Mouse (Mus musculus) left cerebral cortex, adult 9 months (tissue): Measurements from ENCODE around the gene Birc5.

ENCODE experiments used
- DNase-seq, 2 experiments: peaks; one replicate each; pipeline ENCODE4 v3.0.0; 2022; ENCODE audit warnings: low spot score in 2 of 2

The Birc5 gene

DNA sequence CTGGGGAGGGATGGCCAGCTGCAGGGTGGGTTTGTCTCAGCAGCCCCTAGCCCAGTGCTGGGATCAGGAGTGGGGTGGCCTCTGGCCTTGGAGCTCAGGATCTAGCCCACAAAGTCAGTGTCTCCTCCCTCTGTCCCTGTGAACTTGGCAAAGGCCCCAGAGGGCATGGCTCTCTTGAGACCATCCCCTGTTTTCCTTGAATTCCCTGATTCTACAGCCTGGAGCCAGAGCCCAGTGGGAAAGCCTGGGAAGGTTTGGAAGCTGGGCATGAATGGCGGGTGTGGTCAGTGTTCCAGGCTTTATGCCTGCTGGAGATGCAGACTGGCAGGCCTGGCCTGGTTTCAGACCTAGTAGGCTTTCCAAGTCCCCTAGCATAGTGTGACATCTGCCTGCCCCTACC, 33.2 kb downstream of the Birc5 start:
- DNase-seq = no peak

DNA sequence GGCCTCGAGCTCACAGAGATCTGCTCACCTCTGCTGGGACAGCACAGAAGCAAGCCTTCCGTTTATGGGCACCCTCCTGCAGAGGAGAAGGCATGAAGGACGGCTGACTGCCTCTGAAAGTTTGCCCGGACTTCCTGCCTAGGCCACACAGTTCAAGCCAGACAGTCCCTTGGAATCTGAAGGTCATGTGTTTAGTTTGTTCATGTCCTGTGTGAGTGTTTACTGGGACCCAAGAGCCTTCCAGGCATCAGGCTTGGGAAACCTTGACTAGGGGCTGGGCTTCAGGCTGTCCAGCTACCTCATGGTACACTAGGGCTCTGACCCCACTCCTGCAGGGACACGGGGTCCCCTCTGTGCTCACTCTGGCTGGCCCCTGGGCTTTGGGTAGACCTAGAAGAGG, 36.9 kb downstream of the Birc5 start:
- DNase-seq = no peak

DNA sequence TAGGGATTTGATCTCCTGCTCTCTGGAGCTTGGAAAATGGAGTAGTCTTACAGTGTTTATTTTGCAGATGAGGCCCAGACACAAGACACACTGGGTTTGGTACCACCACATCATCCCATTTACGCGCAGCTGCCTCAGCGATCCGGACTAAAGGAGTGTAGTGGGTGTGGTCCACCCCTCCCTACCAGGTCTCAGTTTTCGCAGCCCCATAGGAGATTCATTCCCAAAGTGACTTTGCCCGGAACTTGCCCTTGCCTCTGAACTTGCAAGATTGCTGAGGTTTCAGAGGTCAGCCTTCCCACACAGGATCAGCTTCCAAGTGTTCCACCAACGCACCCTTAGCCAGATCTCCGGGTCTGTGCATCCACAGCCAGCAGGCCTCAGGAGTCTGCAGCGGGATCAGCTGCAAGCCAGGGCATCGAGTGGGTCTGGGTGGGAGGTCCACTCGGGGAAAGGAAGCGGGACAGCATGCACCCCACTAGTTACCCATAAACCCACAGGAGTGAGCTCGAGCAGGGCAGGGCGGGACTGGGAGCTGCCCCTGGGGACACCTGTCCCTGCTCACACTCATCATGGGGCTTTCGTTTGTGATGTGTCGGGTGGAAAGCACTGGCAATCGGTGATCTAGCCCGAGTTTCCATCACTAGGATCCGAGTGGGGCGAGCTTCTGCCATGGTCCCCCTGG, 39.3 kb downstream of the Birc5 start:
- DNase-seq = no peak

DNA sequence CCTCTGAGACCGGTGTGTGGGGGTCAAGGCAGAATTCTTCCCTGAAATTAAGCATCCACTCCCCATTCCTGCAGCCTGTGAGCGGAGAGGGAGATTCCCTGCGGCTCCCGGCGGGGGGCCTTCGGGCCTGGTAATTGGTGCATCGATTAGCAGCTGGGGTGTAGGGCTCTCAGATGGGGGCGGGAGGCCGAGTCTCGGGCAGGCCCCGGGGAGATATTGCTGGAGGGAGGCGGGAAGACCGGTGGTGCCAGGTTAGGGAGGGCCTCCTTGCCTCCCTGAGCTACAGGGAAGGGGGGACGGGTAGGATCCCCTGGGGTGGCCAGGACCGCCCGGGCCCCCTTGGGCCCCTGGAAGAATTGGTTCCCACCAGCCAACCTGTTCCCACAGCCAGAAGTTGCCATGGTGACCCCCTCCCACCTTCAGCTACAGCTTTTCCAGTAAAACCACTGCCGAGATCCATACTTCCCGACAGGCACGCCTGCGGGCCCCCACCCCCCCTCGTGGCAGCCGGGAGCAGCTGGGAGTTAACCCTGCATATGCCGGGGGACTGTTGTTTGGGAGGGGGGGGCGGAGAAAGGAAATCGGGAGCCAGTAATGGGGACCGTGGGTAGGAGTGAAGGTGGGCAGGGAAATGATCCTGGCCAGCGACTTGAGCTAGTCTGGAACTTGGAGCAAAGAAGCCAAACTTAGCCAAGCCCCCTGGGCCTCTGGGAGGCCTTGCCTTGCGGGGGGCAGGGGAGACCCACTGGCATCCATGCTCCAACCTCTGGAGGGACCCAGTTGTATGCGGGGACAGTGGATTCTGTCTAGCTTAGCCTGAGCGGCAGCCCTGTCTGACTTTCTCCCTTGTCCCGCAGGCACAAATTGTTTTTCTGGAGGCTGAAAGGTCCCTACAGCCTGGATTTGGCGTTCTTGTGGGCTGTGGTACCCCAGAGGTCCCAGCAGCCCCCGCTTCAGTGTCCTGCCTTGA, 40.1 kb downstream of the Birc5 start:
- DNase-seq = no peak

DNA sequence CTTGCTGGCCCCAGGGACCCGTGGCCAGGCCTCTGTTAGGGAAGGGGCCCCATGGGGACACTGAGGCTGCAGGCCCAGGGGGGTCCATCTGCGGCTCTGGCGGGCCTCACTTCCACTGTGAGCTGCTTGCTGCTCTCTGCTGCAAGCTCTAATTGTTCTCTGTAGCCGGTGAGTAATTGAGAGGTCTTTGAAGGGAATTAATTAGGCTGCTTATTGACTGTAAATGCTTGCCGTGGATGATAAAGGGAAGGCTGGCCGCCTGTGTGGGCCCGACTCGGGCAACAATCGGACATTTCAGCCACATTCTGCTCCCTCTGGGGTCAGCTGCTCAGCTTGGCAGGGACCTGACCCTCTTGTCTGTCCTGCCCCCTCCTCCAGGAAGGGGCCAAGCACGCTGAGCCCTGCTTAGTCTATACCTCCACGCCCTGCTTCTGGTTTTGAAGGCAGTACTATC, 40.9 kb downstream of the Birc5 start:
- no peak for DNase-seq

DNA sequence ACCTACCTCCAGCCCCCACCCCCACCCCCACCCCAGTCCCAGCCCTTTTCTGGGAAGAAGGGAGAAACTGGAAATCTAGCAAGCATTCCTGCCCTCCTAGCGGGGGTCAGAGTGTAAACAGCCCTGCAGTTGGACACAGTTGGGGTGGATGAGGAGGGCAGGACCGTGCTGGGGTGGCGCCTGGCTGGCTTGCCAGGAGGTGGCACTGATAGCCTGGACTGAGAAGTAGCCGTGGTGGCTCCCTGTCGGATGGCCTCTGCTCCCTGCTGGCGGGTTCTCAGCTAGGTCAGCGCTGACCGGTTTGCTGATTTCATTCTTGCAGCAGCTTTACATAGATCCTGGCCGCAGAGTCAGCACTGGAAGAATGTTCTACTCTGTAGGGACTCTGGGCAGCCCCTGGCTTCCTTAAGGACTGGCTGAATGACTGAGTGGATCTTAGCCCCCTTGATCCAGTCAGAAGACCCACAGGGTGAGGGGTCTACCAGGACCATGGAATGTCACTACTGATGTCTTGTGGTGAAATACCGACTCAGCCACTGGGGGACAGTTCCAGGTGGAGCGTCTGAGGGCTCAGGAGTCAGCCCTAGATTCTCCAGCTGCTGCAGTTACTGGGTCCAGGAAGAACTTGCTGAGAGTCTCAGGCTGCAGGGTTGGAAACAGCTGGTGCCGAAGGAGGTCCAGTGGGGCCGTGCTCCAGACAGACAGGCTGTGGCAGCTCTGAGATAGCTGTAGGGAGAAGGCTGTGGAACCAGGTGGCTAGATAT, 41.6 kb downstream of the Birc5 start:
- no peak for DNase-seq

DNA sequence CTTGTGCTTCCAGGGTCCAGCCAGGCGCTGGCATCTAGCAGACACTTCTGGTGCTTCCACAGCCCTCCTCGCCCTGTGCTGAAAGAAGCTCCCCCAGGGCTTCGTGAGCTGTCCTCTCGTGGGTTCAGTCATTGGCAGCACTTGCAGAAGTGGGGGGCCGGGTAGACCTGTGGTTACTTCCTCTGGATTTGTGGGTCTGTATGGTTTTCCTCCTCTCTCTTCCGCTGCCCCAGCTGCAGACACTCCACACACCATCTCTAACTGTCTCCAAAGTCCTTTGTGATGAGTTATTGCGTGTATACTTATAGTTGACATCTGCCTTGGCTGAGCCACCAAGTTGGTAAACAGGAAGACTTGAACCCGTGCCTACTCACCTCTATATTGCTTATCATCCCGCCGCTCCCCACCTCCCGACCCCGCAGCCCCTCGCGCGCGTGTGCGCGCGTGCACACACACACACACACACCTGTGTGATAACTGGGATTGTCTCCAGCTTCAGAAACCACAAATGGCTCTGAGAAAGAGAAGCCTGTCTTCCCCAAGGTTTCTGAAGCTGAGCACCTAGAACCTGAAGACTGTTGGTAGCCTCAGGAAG, 42.6 kb downstream of the Birc5 start:
- no peak for DNase-seq

DNA sequence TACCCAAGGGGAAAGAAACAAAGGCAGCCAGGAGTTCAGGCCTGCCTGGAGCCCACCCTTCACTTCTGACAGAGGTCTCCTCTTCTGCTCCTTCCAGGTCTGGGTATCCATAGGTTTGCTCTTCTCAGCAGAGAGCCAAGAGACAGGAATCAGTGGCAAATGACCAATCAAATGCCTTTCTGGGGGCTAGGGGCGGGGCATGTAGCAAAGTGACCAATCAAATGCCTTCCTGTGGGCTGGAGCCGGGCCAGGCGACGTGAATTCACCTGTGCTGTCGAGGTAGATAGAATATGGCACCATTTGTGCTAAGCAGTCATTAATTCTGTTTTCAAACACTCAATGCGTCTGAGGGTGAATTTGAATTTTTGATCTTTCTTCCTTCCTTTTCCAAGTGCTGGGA, 43.1 kb downstream of the Birc5 start:
- DNase-seq = no peak

DNA sequence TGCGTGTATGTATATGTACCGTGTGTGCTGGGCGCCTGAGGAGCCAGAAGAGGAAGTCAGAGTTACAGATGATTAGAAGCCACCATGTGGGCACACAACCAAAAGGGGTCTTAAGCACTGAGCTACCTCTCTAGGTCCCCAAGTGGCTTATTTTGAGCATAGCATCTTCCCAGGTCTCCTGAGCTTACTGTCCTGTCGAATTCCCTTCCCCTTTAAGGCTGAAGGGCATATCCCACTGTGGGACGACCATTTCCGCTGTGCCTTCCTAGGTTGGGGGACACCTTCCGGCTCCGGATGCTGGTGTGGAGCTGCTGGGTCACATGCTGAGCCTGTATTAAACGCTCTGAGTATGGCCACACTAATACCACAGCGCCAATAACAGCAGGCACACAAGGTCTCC, 45.6 kb downstream of the Birc5 start:
- no peak for DNase-seq

DNA sequence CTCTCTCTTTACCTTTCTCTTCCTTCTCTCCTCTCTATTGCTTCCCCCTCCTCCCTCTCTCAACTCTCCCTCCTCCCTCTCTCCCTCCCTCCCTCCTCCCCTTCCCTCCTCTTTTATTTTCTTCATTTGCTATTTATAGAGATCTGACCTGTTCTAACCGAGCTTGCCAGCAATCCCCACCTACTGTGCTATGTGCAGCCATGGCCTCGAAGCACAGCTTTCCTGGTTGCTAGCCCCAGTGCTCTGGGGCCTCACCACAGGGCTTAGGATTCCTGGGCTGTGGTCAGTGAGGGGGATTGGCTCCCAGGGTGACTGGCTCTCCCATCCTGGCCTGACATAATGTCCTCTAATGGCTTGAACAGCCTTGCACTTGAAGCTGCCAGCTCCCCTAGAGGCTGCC, 47.5 kb downstream of the Birc5 start:
- no peak for DNase-seq

DNA sequence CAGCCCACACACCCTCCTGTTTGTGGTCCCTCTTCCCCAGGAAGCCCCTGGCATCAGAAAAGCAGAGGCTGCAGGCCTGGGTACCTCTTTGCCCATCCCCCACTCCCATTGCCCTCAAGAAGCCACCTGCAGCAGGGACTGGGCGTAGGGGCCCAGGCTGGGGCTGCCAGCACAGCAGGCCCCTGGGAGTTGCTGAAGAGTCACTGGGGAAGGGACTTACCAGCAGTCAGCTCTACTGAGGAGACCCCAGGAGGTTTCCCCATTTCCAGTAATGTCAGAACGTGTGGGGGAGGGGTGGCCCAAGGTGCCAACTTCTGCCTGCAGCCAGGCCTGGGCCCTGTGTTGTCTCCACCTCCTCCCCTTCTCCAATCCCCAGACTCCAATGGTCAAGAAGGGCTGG, 53.2 kb downstream of the Birc5 start:
- DNase-seq = no peak

DNA sequence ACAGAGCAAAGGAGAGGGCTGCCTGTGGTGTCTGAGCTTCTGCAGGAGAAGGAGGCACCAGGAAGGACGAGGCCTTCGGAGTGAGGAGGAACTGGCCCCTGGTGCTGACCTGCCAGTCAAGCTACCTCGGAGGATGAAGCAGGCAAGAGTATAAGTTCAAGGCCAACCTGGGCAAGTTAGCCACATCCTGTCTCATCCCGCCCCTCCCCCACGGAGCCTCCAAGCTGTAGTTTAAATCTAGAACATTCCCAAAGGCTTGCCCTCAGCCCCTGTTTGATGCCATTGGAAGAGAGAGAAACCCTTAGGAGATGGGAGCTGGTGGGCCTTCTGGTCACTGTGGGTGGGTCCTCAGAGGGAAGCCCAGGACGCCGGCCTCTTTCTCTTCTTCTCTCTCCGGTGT, 55.4 kb downstream of the Birc5 start:
- DNase-seq = no peak
